Mouse (Mus musculus): ENCODE measurements around the gene Gstm5. TPM values are rescaled to one million over a fixed set of nuclear protein-coding genes. Genes with fewer than 3 reads are reported as not detected.

Gene Gstm5
- polyA plus RNA-seq, 1 experiment from 2014 or later: 260 TPM

DNA sequence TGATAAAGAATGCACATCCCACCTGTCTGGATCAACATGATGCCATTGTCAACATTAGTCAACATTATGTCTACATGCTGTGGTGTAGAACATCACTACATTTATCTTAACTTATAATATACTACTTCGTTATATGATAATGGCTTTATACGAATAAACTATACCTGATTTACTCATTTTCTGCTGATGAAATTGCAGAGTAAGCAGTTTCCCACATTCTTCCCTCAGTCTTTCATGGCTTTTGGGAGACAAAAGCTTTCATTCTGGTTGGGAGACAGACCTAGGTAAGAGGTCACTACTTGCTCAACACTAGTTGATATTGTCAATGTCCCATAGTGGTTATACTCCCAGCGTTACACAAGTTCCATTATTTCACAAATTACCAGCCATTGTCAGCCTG is 29.7 kb downstream of the Gstm5 start:
- Histone ChIP-seq H3K4me2 (replicated peaks) (no peak overlapping the region), H3K36me3 (no peaks in the 10 kb centered on the region), H3K4me3 (no peak overlapping the region), H3K4me1 (peaks cover 7% of the 10 kb centered on the region; the same call in 1 of the 2 replicates), H3K9me3 (no peaks in the 10 kb centered on the region), H3K27ac (no peak overlapping the region), H3K9ac (no peak overlapping the region), H3K27me3 (no peaks in the 10 kb centered on the region)
- ATAC-seq (ENCODE audit: low FRiP score, low read depth): no peak
- 90% methylated on average over 3 of the region's 3 CpGs for WGBS

DNA sequence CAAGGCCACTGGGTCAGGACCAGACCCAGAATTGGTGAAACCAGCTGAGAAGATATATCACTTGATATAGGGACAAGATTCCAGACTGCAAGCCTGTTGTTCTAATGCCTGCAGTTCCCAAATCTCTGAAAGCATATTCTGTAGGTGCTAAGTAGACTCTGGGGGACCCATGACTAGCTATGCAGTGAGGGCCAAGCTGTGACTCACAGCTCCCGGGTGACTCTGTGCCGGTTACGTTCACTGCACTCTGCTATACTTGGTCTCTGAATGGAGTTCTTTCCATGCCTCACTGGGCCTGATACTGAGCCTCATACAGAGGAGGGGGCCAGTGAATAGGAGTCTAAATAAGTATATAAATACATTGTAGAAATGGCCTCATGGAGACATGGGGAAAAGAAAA is 32.2 kb downstream of the Gstm5 start:
- Histone ChIP-seq H3K4me3 (no peak overlapping the region), H3K36me3 (no peaks in the 10 kb centered on the region), H3K27me3 (no peaks in the 10 kb centered on the region), H3K4me1 (peaks cover 14% of the 10 kb centered on the region; the same call in 1 of the 2 replicates), H3K9ac (no peak overlapping the region), H3K9me3 (no peaks in the 10 kb centered on the region), H3K4me2 (replicated peaks) (no peak overlapping the region), H3K27ac (no peak overlapping the region; the same call in 1 of the 2 replicates)
- ATAC-seq (ENCODE audit: low FRiP score, low read depth): no peak
- WGBS: 82% methylated on average over 3 of the region's 3 CpGs

DNA sequence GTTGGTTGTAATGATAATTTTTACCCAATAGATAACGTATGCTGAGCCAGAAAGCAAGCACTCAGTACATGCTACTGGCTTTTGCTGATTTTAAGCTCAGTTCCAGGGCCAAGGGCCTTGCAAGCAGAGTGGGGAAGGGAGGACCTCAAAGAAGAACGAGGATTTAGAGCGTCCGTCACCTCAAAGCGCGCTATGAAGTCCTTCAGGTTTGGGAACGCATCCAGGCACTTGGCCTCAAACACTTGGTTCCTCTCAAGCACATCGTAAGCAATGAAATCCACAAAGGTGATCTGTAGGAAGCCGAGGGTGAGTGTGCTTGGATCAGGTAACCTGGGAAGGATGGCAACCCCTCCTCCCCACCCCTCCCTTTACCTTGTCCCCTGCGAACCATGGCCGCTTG is 33.1 kb downstream of the Gstm5 start:
- 82% methylated on average over 11 of the region's 11 CpGs for WGBS
- ATAC-seq (ENCODE audit: low FRiP score, low read depth): no peak
- no peaks in the 10 kb centered on the region for H3K9me3 ChIP-seq

DNA sequence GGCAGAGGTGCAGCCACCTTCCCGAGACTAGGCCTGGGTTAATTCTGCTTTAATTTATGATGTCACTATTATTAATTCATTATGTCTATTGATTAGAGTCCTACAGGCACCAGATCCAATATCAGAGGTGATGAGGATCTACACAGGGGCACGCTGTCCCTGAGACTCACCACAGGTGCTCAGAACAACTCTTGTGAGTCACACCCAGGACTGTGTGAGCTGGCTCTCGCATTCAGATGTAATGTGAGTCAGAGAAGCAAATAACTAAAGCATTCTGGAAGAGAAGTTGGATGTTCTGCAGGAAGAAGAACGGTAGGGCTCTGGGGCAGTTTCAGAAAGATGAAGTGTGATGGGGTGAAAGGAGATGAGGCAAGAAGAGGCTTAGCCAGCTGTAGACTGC is 33.6 kb downstream of the Gstm5 start:
- H3K9ac ChIP-seq: no peak overlapping the region
- H3K4me3 ChIP-seq: no peak overlapping the region
- H3K9me3 ChIP-seq: no peaks in the 10 kb centered on the region
- no peaks in the 10 kb centered on the region for H3K27me3 ChIP-seq
- H3K4me2 ChIP-seq (replicated peaks): no peak overlapping the region
- no peak overlapping the region for H3K27ac ChIP-seq
- no peak for ATAC-seq (ENCODE audit: low FRiP score, low read depth)
- WGBS: 84% methylated on average over 4 of the region's 4 CpGs
- peaks cover 14% of the 10 kb centered on the region; the same call in 1 of the 2 replicates for H3K4me1 ChIP-seq
- H3K36me3 ChIP-seq: no peaks in the 10 kb centered on the region

More for the DNA sequence above, 33.1 kb downstream of the Gstm5 start:
- no peaks in the 10 kb centered on the region for H3K36me3 ChIP-seq
- H3K4me3 ChIP-seq: no peak overlapping the region
- H3K27me3 ChIP-seq: no peaks in the 10 kb centered on the region
- no peak overlapping the region for H3K9ac ChIP-seq
- H3K4me1 ChIP-seq: peaks cover 14% of the 10 kb centered on the region; the same call in 1 of the 2 replicates
- H3K27ac ChIP-seq: no peak overlapping the region
- H3K4me2 ChIP-seq (replicated peaks): no peak overlapping the region

DNA sequence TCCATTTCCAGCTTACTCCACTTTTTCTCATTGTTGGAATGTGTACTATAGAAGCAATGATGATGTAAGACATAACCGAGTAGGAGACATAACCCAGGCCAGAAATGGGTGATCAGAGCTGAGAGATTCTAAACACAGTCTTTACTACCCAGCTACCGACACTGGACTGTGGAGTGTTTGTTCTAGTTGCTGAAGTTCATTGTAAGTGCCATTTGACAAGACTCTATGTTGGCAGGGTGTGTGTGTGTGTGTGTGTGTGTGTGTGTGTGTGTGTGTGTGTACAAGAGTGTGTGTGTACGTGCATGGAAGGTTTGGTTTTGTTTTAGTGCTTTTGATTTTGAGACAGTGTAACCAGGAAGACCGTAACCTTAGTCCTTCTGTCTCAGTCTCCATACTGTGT is 34.1 kb downstream of the Gstm5 start:
- H3K9me3 ChIP-seq: no peaks in the 10 kb centered on the region
- ATAC-seq (ENCODE audit: low FRiP score, low read depth): no peak
- 89% methylated on average over 4 of the region's 4 CpGs for WGBS

DNA sequence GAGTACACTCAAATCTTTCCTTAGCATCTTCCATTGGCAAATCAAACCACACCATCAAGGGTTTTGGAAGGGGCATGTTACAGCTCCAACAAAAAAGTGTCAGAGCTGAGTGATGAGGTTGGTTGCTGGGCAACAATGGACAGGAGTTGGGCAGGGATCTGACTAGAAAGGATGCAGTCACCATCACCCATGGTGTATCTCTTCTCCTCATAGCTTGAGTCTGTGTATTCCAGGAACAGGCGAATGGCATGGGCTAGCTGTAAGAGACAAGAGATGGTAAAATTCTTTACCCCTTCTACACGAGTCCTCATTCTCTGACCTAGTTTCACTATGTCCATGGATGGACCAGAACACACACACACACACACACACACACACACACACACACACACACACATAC is 35.5 kb downstream of the Gstm5 start:
- H3K27ac ChIP-seq: peak overlapping the region; percentile 55; the same call in 1 of the 2 replicates
- H3K4me3 ChIP-seq: peak overlapping the region; percentile 34
- 0 out of 2 replicates have a peak overlapping the region, but pooled peaks have one; percentile 40 for H3K9ac ChIP-seq
- H3K4me1 ChIP-seq: peaks cover 14% of the 10 kb centered on the region; the same call in 1 of the 2 replicates
- no peaks in the 10 kb centered on the region for H3K9me3 ChIP-seq
- H3K27me3 ChIP-seq: no peaks in the 10 kb centered on the region
- peak overlapping the region; percentile 62 for H3K4me2 ChIP-seq (replicated peaks)
- H3K36me3 ChIP-seq: no peaks in the 10 kb centered on the region
- WGBS: 62% methylated on average over 2 of the region's 2 CpGs
- no peak for ATAC-seq (ENCODE audit: low FRiP score, low read depth)

More for the DNA sequence above, 34.1 kb downstream of the Gstm5 start:
- Histone ChIP-seq H3K4me2 (replicated peaks) (no peak overlapping the region), H3K4me1 (peaks cover 14% of the 10 kb centered on the region; the same call in 1 of the 2 replicates), H3K36me3 (no peaks in the 10 kb centered on the region), H3K27ac (no peak overlapping the region), H3K27me3 (no peaks in the 10 kb centered on the region), H3K4me3 (no peak overlapping the region), H3K9ac (no peak overlapping the region)

DNA sequence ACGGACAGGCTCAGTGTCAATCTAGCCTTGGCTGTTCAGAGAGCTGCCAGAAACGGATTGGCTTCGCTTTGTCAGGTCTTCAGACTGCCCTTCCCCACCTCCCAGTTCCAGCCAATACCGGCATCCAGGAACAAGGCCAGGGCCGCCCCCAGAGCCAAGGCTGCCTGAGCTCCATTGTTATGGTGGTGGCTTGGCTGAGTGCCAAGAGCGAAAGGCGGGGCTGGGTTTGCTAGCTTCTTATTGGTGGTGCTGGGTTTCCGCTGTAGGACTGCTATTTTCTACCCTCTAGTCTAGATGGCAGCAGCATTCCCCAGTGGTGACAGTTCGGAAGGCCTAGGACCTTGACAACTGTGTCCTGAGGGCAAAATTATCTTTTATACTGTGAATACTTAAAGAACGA is 36.0 kb downstream of the Gstm5 start, which contains the start of gene Gstm7:
Gene Gstm7 (minus strand): TSS at position 148 of the 400 bp plus-strand sequence.
- peak; percentile 95 for ATAC-seq (ENCODE audit: low FRiP score, low read depth)
- 0 out of 2 replicates have a peak within 1 kb of the TSS, but pooled peaks have one; percentile 40 for H3K9ac ChIP-seq
- WGBS: 8% methylated on average over 10 of the region's 10 CpGs
- peaks cover 14% of the 10 kb centered on the region; the same call in 1 of the 2 replicates for H3K4me1 ChIP-seq
- H3K9me3 ChIP-seq: no peaks in the 10 kb centered on the region
- H3K36me3 ChIP-seq: no peaks in the 10 kb centered on the region
- H3K27me3 ChIP-seq: no peaks in the 10 kb centered on the region
- peak within 1 kb of the TSS; percentile 34 for H3K4me3 ChIP-seq
- H3K4me2 ChIP-seq (replicated peaks): peak within 1 kb of the TSS; percentile 62
- H3K27ac ChIP-seq: peak within 1 kb of the TSS; percentile 55; the same call in 1 of the 2 replicates

DNA sequence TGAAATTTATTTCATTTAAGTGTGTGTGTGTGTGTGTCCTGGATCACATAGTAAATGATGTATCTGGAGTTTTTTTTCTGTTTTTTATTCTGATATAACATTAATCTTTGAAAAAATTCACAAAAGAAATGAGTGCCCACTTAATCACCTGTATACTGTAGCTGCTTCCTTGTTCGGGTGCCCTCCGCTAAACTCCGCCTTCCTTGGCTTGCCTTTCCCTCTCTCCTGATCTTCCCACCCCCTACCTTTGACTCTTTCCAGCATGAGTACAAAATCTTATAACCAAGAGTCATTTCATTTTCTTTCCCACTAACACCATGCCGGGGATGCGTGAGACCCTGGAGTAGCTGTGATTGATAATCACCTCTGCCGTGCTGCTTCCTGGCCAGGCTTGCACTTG is 36.5 kb downstream of the Gstm5 start:
- H3K36me3 ChIP-seq: no peaks in the 10 kb centered on the region
- H3K27ac ChIP-seq: no peak overlapping the region
- no peak overlapping the region for H3K4me2 ChIP-seq (replicated peaks)
- H3K4me1 ChIP-seq: peaks cover 14% of the 10 kb centered on the region; the same call in 1 of the 2 replicates
- H3K9ac ChIP-seq: no peak overlapping the region
- no peaks in the 10 kb centered on the region for H3K27me3 ChIP-seq
- 77% methylated on average over 6 of the region's 6 CpGs for WGBS
- no peaks in the 10 kb centered on the region for H3K9me3 ChIP-seq
- ATAC-seq (ENCODE audit: low FRiP score, low read depth): peak; percentile 1; the same call in 1 of the 2 replicates
- H3K4me3 ChIP-seq: no peak overlapping the region

DNA sequence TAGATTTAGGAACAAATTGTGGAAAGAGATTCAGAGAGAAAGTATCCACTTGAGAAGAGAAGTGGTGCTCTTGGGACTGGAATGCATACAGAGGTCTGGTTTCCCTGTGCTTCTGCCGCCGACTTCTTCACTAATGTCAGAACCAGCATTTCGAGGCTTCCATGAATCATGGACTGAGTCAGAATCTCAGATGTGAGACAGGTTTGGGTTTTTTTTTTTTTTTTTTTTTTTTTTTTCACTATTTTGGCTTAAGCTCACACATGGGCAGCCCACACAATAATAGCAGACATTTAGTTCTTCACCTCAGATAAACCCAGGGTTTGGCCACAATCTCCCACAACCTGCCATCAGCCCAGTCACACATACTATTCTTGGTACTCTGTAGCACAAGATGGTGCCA is 39.6 kb downstream of the Gstm5 start:
- no peak for ATAC-seq (ENCODE audit: low FRiP score, low read depth)

DNA sequence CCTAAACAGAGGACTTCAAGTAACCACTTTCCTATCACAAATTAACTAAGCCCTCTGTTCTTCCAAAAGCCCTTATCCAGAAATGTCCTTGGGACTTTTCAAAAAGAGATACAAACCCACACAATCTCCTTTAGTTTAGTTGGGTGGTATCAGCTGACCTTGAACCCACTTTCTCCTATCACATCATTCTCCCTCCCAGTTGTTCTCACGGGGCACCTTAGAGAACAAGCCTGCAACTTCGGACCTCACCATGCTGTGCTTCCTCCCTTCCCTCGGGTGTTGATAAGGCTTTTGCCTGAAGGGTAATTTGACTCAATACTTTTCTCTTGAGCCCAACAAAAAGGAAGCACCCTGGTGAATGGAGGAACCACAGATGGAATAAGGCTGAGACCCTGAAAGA is 40.3 kb downstream of the Gstm5 start:
- no peaks in the 10 kb centered on the region for H3K27me3 ChIP-seq
- peaks cover 7% of the 10 kb centered on the region; the same call in 1 of the 2 replicates for H3K4me1 ChIP-seq
- no peaks in the 10 kb centered on the region for H3K36me3 ChIP-seq
- 66% methylated on average over 3 of the region's 3 CpGs for WGBS
- no peaks in the 10 kb centered on the region for H3K9me3 ChIP-seq
- H3K27ac ChIP-seq: no peak overlapping the region
- no peak overlapping the region for H3K4me2 ChIP-seq (replicated peaks)
- H3K4me3 ChIP-seq: no peak overlapping the region
- no peak for ATAC-seq (ENCODE audit: low FRiP score, low read depth)
- H3K9ac ChIP-seq: no peak overlapping the region

More for the DNA sequence above, 39.6 kb downstream of the Gstm5 start:
- Histone ChIP-seq H3K9me3 (no peaks in the 10 kb centered on the region), H3K4me1 (peaks cover 7% of the 10 kb centered on the region; the same call in 1 of the 2 replicates), H3K9ac (no peak overlapping the region), H3K36me3 (no peaks in the 10 kb centered on the region), H3K27me3 (no peaks in the 10 kb centered on the region), H3K4me3 (no peak overlapping the region), H3K4me2 (replicated peaks) (no peak overlapping the region), H3K27ac (no peak overlapping the region)
- WGBS: 81% methylated on average over 3 of the region's 3 CpGs

DNA sequence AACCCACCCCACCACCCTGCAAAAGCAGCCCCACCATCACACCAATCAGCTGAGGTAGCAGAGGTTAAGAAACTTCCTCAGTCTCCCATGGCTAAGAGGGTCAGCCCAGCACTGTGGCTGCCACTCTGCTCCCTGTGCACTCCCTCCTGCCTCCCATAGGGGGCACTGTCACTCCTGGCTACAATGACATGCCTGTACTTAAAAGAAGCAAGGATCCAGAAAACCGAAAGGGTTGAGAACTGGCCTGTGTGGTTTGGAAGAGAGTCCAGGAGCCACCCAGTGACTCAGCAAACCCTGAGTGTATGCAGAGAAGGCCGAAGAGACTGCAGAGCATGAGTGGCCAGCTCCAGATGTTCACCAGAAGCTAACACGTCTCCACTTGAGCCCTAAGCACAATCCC is 43.8 kb downstream of the Gstm5 start:
- H3K4me2 ChIP-seq (replicated peaks): no peak overlapping the region
- ATAC-seq (ENCODE audit: low FRiP score, low read depth): no peak
- H3K27me3 ChIP-seq: no peaks in the 10 kb centered on the region
- no peaks in the 10 kb centered on the region for H3K9me3 ChIP-seq
- H3K36me3 ChIP-seq: no peaks in the 10 kb centered on the region
- WGBS: 45% methylated on average over 3 of the region's 3 CpGs
- H3K9ac ChIP-seq: no peak overlapping the region
- peaks cover 8% of the 10 kb centered on the region for H3K4me1 ChIP-seq
- H3K27ac ChIP-seq: no peak overlapping the region
- H3K4me3 ChIP-seq: no peak overlapping the region

DNA sequence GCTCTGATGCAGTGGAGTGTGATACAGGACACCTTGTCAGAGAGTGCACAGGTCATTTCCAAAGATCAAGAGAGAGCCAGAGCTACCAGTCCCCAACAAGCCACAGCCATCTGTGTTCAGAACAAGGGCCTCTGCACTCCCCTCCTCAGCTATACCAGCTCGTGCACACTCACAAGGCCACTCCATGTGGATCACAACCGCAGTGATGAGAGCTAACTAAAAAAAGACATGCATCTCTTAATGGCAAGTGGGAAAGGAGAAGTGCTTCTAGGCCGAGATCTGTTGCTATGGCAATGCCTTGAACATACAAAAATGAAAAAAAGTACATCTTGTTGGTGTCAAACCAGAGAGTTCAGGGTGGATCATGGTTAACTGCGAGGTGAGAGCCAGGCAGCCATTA is 44.2 kb downstream of the Gstm5 start:
- WGBS: 79% methylated on average over 4 of the region's 4 CpGs
- Histone ChIP-seq H3K4me3 (no peak overlapping the region), H3K27ac (no peak overlapping the region), H3K4me1 (peaks cover 8% of the 10 kb centered on the region), H3K9ac (no peak overlapping the region), H3K27me3 (no peaks in the 10 kb centered on the region), H3K36me3 (no peaks in the 10 kb centered on the region), H3K9me3 (no peaks in the 10 kb centered on the region), H3K4me2 (replicated peaks) (no peak overlapping the region)
- no peak for ATAC-seq (ENCODE audit: low FRiP score, low read depth)

DNA sequence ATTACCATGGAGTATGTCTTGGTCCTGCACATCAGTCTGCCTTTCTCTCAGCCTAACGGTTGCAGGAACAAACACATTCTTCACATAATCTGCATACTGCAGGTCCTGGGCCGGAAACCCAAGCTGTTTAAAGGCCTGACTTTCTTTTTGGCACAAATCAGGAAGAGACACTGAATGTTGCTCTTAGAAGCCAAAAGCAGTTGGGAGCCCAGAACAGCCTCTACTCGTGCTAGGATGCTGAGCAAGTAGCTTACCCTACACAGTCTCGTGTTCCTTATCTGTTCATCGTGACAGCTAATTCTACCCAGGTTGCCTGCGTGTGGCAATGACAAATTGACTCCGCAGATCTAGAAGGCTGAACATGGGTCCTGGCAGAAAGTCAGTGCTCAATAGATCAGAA is 44.9 kb downstream of the Gstm5 start:
- H3K4me3 ChIP-seq: no peak overlapping the region
- 70% methylated on average over 7 of the region's 7 CpGs for WGBS
- no peak overlapping the region for H3K4me2 ChIP-seq (replicated peaks)
- H3K4me1 ChIP-seq: peaks cover 8% of the 10 kb centered on the region
- no peak for ATAC-seq (ENCODE audit: low FRiP score, low read depth)
- no peak overlapping the region for H3K9ac ChIP-seq
- H3K9me3 ChIP-seq: no peaks in the 10 kb centered on the region
- no peaks in the 10 kb centered on the region for H3K36me3 ChIP-seq
- H3K27ac ChIP-seq: no peak overlapping the region
- H3K27me3 ChIP-seq: no peaks in the 10 kb centered on the region
